Mouse (Mus musculus) liver, embryonic 15.5 days (tissue): ENCODE results near the gene Ddah2. TPM values are rescaled to one million over a fixed set of nuclear protein-coding genes. Genes with fewer than 3 reads are reported as not detected.
"Not testable (repeated sequence)": the region's sequence is repeated elsewhere in the genome, so short reads cannot be mapped to it uniquely, and the experiment has no call there.

Experiments used
- ATAC-seq: fragments of 200-750 bp; cut with Nextera tagmentation; 2 replicates; pipeline ENCODE4 v1.8.0; 2017; ENCODE audit warnings: moderate number of reproducible peaks, mild to moderate bottlenecking, moderate library complexity; ENCODE audit not compliant: insufficient read depth
- H3K27ac ChIP-seq: fragments of 300-500 bp; sonication (generic); replicated peaks from 2 replicates; pipeline ENCODE4 v1.5.1; 2015; ENCODE audit warnings: mild to moderate bottlenecking, inconsistent platforms
- H3K27me3 ChIP-seq: fragments of 300-500 bp; sonication (generic); 2 replicates; pipeline ENCODE4 v1.6.1; 2015; ENCODE audit warnings: mild to moderate bottlenecking, inconsistent platforms
- H3K36me3 ChIP-seq: fragments of 300-500 bp; sonication (generic); replicated peaks from 2 replicates; pipeline ENCODE4 v1.6.1; 2015; ENCODE audit warnings: moderate library complexity, mild to moderate bottlenecking, inconsistent platforms
- H3K4me1 ChIP-seq: fragments of 300-500 bp; sonication (generic); replicated peaks from 2 replicates; pipeline ENCODE4 v1.6.1; 2015; ENCODE audit warnings: inconsistent platforms
- H3K4me2 ChIP-seq: fragments of 300-500 bp; sonication (generic); 2 replicates; pipeline ENCODE4 v1.6.1; 2015; ENCODE audit warnings: moderate library complexity, mild to moderate bottlenecking, inconsistent platforms
- H3K4me3 ChIP-seq: fragments of 300-500 bp; sonication (generic); replicated peaks from 2 replicates; pipeline ENCODE4 v1.5.1; 2015; ENCODE audit warnings: mild to moderate bottlenecking, inconsistent platforms
- H3K9ac ChIP-seq: fragments of 300-500 bp; sonication (generic); 2 replicates; pipeline ENCODE4 v1.6.1; 2015; ENCODE audit warnings: moderate library complexity, mild to moderate bottlenecking, inconsistent platforms
- H3K9me3 ChIP-seq: fragments of 300-500 bp; sonication (generic); replicated peaks from 2 replicates; pipeline ENCODE4 v1.6.1; 2016; ENCODE audit warnings: inconsistent platforms
- WGBS: fragments of 180-500 bp; shearing (Covaris S2); methylation state at CpG from one replicate; pipeline ENCODE4 v1.1.7; 2015; ENCODE audit warnings: mixed read lengths; ENCODE audit not compliant: insufficient replicate concordance; 5-methylcytosine and 5-hydroxymethylcytosine counted together
- polyA plus RNA-seq: library from polyadenylated mRNA; unstranded; fragments of >200 nt; fragmentation: Nextera tagmentation; extraction: Ambion mirVana; gene quantifications from 2 replicates; pipeline ENCODE4 v1.2.1, GENCODE M21; 2015

Ddah2 gene
- polyA plus RNA-seq, 1 experiment from 2014 or later, result 18.6 TPM

DNA sequence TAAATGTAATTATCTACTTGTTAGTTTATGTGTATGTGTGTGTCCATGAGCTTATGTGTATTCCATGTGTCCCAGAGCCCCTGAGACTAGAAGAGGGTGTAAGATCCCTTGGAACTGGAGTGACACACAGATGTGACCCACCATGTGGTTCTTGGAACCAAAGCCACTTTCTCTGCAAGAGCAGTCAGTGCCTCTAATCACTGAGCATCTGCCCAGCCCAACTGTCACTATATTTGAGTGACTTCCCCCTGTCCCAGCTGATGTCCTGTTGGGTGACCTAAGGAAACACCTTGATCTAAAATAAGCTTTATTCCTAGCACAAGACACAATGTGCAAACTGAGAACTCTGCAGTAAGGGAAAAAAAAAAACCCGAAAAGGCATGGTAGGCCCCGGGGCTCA, 30.5 kb upstream of the Ddah2 start:
- H3K27me3 ChIP-seq, result no peaks in the 10 kb centered on the region
- H3K9ac ChIP-seq, result no peak overlapping the region
- no peak overlapping the region for H3K27ac ChIP-seq
- no peak overlapping the region for H3K4me2 ChIP-seq
- H3K4me1 ChIP-seq, result peaks cover 65% of the 10 kb centered on the region
- no peaks in the 10 kb centered on the region for H3K9me3 ChIP-seq
- 54% methylated on average over 2 of the region's 2 CpGs for WGBS
- H3K36me3 ChIP-seq, result no peaks in the 10 kb centered on the region
- H3K4me3 ChIP-seq, result no peak overlapping the region
- ATAC-seq, result no peak

- H3K4me2 ChIP-seq, result no peak overlapping the region
- no peak for ATAC-seq
- no peaks in the 10 kb centered on the region for H3K9me3 ChIP-seq
- no peaks in the 10 kb centered on the region for H3K27me3 ChIP-seq
- 0 out of 2 replicates have a peak overlapping the region, but pooled peaks have one; percentile 10 for H3K9ac ChIP-seq
- peaks cover 52% of the 10 kb centered on the region for H3K4me1 ChIP-seq
- WGBS, result 33% methylated on average over 19 of the region's 19 CpGs
- H3K27ac ChIP-seq, result no peak overlapping the region
- H3K36me3 ChIP-seq, result no peaks in the 10 kb centered on the region
- no peak overlapping the region for H3K4me3 ChIP-seq
Measured at GRCm38 (mm10) chr17:35029691-35030532, 28.9 kb upstream of the Ddah2 start.

GRCm38 (mm10) chr17:35031272-35031671, 27.6 kb upstream of the Ddah2 start:
- H3K27ac ChIP-seq, result no peak overlapping the region
- no peaks in the 10 kb centered on the region for H3K27me3 ChIP-seq
- 87% methylated on average over 11 of the region's 11 CpGs for WGBS
- no peak overlapping the region for H3K4me2 ChIP-seq
- peaks cover 47% of the 10 kb centered on the region for H3K4me1 ChIP-seq
- no peak for ATAC-seq
- no peak overlapping the region for H3K4me3 ChIP-seq
- H3K36me3 ChIP-seq, result no peaks in the 10 kb centered on the region
- no peaks in the 10 kb centered on the region for H3K9me3 ChIP-seq
- no peak overlapping the region for H3K9ac ChIP-seq

DNA sequence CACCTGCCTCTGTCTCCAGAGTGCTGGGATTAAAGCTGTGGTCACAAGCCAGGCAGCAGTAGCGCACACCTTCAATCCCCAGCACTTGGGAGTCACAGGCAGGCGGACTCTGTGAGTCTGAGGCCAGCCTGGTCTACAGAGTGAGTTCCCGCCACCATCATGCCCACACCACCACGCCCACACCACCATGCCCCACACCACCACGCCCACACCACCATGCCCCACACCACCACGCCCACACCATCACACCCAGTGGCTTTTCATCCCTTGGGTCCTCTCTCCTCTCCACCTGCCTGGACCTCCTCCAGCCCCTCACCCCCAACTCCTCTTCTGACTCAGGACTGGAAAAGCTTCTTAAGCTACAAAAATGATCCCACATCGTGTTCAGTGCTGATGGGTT, 27.0 kb upstream of the Ddah2 start:
- H3K27me3 ChIP-seq, result no peaks in the 10 kb centered on the region
- no peak overlapping the region for H3K4me2 ChIP-seq
- no peak overlapping the region for H3K27ac ChIP-seq
- WGBS, result 64% methylated on average over 7 of the region's 7 CpGs
- no peaks in the 10 kb centered on the region for H3K9me3 ChIP-seq
- ATAC-seq, result no peak; the same call in 1 of the 2 replicates
- peaks cover 47% of the 10 kb centered on the region for H3K4me1 ChIP-seq
- no peak overlapping the region for H3K9ac ChIP-seq
- no peaks in the 10 kb centered on the region for H3K36me3 ChIP-seq
- H3K4me3 ChIP-seq, result no peak overlapping the region

- no peak for ATAC-seq
- Histone ChIP-seq H3K27ac (no peak overlapping the region), H3K9me3 (no peaks in the 10 kb centered on the region), H3K4me1 (peaks cover 44% of the 10 kb centered on the region), H3K36me3 (no peaks in the 10 kb centered on the region), H3K4me2 (no peak overlapping the region), H3K9ac (no peak overlapping the region), H3K4me3 (no peak overlapping the region), H3K27me3 (no peaks in the 10 kb centered on the region)
- WGBS, result 65% methylated on average over 8 of the region's 8 CpGs
Measured at GRCm38 (mm10) chr17:35032323-35032870, 26.4 kb upstream of the Ddah2 start.

DNA sequence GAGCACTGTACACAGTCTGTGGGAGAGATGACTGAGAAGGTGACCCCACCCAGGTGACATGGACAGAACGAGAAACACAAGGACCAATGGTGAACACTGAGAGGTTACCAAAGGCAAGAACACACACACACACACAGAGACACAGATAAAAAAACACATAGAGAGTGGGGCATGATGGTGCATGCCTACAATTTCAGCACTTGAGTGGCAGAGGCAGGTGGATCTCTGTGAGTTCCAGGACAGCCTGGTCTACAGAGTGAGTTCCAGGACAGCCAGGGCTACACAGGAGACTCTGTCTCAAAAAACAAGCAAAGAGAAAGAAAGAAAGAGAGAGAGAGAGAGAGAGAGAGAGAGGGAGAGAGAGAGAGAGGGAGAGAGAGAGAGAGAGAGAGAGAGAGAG, 25.1 kb upstream of the Ddah2 start:
- ATAC-seq, H3K36me3 ChIP-seq, H3K9ac ChIP-seq, H3K9me3 ChIP-seq, H3K27me3 ChIP-seq, H3K27ac ChIP-seq, H3K4me2 ChIP-seq, H3K4me3 ChIP-seq: not testable (repeated sequence)
- H3K4me1 ChIP-seq, result peaks cover 34% of the 10 kb centered on the region
- WGBS, result 38% methylated on average over 1 of the region's 1 CpGs

DNA sequence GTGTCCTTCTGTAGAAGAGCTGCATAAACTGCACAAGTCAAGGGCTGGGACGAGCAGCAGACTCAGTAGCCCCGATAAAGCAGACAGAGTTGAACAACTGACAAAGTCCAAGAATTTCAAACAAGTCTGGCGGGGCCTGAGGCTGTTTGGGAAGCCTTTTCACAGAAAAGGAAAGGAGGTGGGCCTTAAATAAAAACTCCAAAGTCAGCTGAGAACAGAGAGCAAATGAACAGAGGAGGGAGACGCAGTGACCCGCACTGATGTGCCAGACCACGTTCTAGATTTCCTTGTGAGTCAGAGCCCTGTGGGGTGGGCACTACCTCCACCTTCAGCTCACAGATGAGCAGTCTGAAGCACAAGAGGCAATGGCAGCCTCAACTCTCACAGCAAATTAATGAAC, 23.9 kb upstream of the Ddah2 start:
- WGBS, result 58% methylated on average over 6 of the region's 6 CpGs
- Histone ChIP-seq H3K4me1 (peaks cover 25% of the 10 kb centered on the region), H3K4me3 (no peak overlapping the region), H3K27me3 (no peaks in the 10 kb centered on the region), H3K27ac (no peak overlapping the region), H3K4me2 (no peak overlapping the region), H3K9me3 (no peaks in the 10 kb centered on the region), H3K9ac (no peak overlapping the region), H3K36me3 (no peaks in the 10 kb centered on the region)
- ATAC-seq, result no peak

- 79% methylated on average over 11 of the region's 11 CpGs for WGBS
- Histone ChIP-seq H3K27ac (no peak overlapping the region), H3K9ac (no peak overlapping the region), H3K36me3 (no peaks in the 10 kb centered on the region), H3K4me1 (peaks cover 28% of the 10 kb centered on the region), H3K27me3 (no peaks in the 10 kb centered on the region), H3K4me3 (no peak overlapping the region), H3K4me2 (no peak overlapping the region), H3K9me3 (no peaks in the 10 kb centered on the region)
- ATAC-seq, result no peak
Measured at GRCm38 (mm10) chr17:35039121-35039873, 19.5 kb upstream of the Ddah2 start.

DNA sequence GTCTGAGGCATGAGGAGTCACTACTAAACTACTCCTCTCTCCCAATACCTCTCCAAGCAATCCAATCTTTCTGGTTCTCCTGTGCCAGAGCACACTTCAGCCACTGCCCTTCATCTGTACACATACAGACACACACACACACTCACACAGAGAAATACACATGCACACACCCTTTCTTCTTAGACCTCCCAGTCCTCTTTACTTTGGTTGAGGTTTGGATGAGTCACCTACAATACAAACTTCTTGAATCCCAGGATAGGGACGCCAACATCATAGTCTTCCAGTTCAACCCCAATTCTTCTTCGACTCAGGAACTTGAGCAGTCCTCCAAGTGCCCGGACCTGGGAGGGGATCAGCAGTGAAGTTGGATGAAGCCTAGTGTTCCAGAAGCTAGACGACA, 15.0 kb upstream of the Ddah2 start:
- H3K9me3 ChIP-seq, result no peaks in the 10 kb centered on the region
- no peak overlapping the region for H3K4me2 ChIP-seq
- no peaks in the 10 kb centered on the region for H3K27me3 ChIP-seq
- ATAC-seq, result no peak
- H3K27ac ChIP-seq, result peak overlapping the region; percentile 91
- no peaks in the 10 kb centered on the region for H3K36me3 ChIP-seq
- H3K4me3 ChIP-seq, result no peak overlapping the region
- 72% methylated on average over 4 of the region's 4 CpGs for WGBS
- H3K4me1 ChIP-seq, result peaks cover 68% of the 10 kb centered on the region
- no peak overlapping the region for H3K9ac ChIP-seq

DNA sequence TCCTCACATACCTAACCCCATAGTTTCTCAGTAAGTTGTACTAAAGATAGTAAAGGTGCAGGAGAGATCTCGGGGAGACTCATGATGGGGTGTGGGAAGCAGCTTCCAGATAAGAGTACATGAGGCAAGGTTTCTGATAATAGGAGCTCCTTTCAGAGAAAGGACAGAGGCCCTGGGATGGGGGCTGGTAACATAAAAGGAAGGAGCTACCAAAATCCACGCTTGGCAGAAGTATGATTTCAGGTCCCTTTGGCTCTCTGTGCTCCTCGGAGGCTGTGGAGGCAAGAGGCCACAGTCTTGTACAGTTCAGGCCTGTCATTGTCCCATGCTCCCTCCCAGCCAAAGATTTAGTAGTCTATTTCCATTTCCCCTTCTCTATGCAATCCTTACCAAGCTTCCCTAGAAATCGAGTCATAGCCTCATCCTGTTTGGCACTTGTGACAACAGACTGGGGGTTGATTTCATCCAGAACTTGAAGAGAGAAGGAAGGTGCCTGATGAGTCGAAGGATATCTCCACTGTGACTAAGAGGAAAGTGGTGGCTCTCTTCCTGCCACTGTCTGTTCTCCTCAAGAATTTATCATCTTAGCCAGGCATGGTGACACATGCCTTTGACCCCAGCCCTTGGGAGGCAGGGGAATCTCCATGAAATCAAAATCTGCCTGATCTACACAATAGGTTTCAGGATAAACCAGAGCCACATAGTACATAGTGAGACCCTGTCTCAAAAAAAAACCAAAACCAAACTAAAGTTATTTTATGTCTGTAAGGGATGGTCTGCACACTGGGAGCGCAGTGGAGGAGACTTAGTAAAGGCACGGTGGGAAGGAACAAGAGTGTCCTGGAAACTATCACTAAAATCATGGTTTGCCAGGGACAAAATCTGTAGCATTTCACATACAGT, 13.7 kb upstream of the Ddah2 start:
- peak overlapping the region; percentile 91 for H3K27ac ChIP-seq
- no peaks in the 10 kb centered on the region for H3K27me3 ChIP-seq
- WGBS, result 27% methylated on average over 7 of the region's 7 CpGs
- H3K9me3 ChIP-seq, result no peaks in the 10 kb centered on the region
- H3K4me1 ChIP-seq, result peaks cover 82% of the 10 kb centered on the region
- peak; percentile 30; the same call in 1 of the 2 replicates for ATAC-seq
- peak overlapping the region; percentile 88 for H3K9ac ChIP-seq
- H3K4me2 ChIP-seq, result peak overlapping the region; percentile 98
- no peaks in the 10 kb centered on the region for H3K36me3 ChIP-seq
- peak overlapping the region; percentile 72 for H3K4me3 ChIP-seq
